Mouse (Mus musculus): ENCODE measurements at regions not wholly inside any gene's neighbourhood (a gene's known extent, or its start where the extent isn't known, plus 50 kb on each side); places are given as distances from the start of the nearest gene placed in this dataset.

GRCm38 (mm10) chr8:126682817-126683554 lies 89.2 kb upstream of the Irf2bp2 start:
- TF ChIP-seq CTCF (IDR thresholded peaks at IDR 0.05; ENCODE audit: control insufficient read depth, insufficient read depth, insufficient read length) (no peak), MAX (IDR thresholded peaks at IDR 0.05) (no peak), USF1 (IDR thresholded peaks at IDR 0.05; ENCODE audit: low read depth) (no peak), MYOD1 (IDR thresholded peaks at IDR 0.05; ENCODE audit: control insufficient read depth, insufficient read length, low read depth) (no peak), MYOG (IDR thresholded peaks at IDR 0.05; ENCODE audit: control insufficient read depth, extremely low read depth, insufficient read length) (no peak), CEBPB (IDR thresholded peaks at IDR 0.05; ENCODE audit: low read depth) (no peak)
